Mouse (Mus musculus): ENCODE results near the gene Fancd2os.

Gene Fancd2os

GRCm38 (mm10) chr6:113600543-113601139 lies at the start of gene Fancd2os:
Gene Fancd2os, minus strand, starts transcription at chr6:113600715.
- 48% methylated on average over 23 of the region's 23 CpGs for WGBS

GRCm38 (mm10) chr6:113650197-113650640 lies 49.7 kb upstream of the Fancd2os start:
- 71% methylated on average over 4 of the region's 4 CpGs for WGBS

DNA sequence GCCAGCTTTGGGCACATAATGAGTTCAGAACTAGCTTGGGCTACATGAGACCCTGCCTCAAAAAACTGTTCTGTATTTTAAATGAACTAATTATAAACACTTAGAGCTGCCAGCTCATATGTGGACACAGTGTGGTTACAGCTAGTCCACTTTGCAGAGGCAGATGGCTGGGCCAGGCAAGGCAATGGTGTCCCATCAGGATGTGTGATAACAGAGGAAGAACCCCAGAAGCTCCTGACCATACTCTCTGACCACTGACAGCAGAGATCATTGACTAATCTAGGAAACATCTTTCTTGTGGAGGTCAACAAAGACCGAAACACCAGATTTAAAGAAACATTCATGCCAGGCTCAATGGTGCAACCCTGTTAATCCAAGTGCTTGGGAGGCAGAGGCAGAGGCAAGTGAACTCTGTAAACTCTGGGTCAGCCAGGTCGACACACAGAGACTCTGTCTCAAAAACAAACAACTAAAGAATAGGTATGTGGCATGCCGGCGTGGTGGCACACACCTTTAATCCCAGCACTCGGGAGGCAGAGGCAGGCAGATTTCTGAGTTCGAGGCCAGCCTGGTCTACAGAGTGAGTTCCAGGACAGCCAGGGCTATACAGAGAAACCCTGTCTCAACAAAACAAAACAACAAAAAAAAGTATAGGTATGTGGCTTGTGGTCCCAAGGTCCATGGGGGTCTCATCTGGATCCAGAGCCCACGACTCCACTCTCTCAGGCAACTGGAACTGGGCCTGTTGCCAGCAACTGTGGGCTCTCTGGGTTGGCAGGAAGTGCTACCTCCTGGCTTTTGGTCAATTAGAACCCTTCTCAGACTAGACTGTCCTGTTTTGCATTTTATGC lies 49.1 kb upstream of the Fancd2os start:
- 84% methylated on average over 7 of the region's 7 CpGs for WGBS

- WGBS: 67% methylated on average over 8 of the region's 8 CpGs
Measured at GRCm38 (mm10) chr6:113644808-113645207, 44.3 kb upstream of the Fancd2os start.

DNA sequence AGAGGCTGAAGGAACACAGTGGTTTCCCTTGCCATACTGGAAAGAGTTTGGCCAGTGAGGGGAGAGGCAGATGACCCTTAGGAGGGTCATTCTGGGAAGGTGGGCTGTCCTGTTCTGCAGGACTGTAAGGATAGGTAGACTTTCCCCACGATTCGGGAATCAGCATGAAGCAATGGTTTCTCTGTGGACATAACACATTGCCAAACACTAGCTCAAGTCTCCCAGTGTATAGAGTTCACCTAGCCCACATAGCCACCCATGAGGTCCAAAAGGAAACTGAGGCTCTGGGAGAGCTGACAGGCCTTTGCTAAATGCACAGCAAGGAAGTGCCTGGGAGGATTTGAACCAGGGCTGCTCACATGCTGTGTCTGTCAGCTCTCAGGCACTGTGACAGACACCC lies 43.5 kb upstream of the Fancd2os start:
- WGBS: 90% methylated on average over 2 of the region's 2 CpGs

DNA sequence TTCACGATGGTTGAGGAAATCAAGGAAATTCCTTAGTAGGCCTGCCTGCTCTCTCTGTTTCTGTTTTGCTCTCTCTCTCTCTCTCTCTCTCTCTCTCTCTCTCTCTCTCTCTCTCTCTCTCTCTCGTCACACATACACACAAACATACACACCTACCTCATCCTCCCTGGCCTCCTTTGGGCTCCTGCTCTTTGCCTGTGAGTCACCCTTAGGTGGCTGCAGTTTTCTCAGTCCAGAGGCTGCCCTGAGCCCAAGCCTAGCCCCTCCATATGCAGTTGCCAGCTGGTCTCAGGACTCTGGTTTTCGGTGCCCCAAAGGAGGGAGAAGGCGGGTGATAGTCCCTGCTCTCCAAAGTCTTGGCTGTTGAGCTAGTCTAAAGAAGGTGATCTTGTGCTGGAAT lies 42.5 kb upstream of the Fancd2os start:
- 59% methylated on average over 4 of the region's 4 CpGs for WGBS

- 77% methylated on average over 8 of the region's 8 CpGs for WGBS
Measured at GRCm38 (mm10) chr6:113642605-113643004, 42.1 kb upstream of the Fancd2os start.

GRCm38 (mm10) chr6:113639201-113639600 lies 38.7 kb upstream of the Fancd2os start:
- 77% methylated on average over 4 of the region's 4 CpGs for WGBS

- 5% methylated on average over 37 of the region's 37 CpGs for WGBS
Measured at GRCm38 (mm10) chr6:113638302-113639040, 38.0 kb upstream of the Fancd2os start, which contains the start of gene Irak2. Gene Irak2, plus strand, starts transcription at chr6:113638467.

DNA sequence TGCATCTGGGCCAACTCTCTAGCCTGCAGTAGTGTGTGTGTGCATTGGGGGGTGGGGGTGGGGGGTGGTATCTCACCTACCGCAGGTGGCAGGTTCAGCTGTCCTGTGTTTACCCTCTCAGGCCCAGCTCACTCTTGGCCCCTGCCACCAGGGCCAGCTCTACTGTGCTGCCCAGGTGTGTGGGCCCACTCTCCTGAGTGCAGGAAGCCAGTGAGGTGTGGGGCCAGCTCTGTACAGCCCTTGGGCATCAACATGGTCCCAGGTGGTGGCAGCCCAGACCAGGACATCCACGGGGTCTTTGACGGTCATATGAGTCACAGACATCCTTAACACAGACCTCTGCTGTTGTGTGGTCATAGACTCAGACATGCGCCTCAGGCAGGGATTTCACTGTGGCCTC lies 32.3 kb upstream of the Fancd2os start:
- 96% methylated on average over 4 of the region's 4 CpGs for WGBS

DNA sequence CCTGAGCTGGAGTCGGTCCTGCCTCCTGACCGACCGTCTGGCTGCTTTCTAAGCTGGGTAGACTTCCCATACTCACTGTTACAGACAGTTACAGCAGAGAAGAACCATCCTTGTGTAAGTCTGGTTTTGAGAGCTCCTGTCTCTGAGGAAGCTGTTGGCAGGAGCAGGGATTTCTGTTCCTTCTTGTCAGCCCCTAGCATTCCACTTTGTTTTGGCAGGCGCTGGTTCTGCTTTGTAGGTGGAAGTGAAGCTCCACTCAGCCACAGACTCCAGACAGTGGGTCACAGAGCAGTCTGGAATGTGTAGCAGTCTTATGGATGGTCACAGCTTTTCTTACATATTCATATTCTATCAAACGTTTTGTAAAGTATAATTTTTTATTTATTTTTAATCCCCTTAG lies 29.8 kb upstream of the Fancd2os start:
- WGBS: 34% methylated on average over 5 of the region's 5 CpGs

- WGBS: 34% methylated on average over 5 of the region's 5 CpGs
Measured at GRCm38 (mm10) chr6:113624989-113625770, 24.7 kb upstream of the Fancd2os start.

GRCm38 (mm10) chr6:113623941-113624751 lies 23.6 kb upstream of the Fancd2os start, which contains the start of gene Vhl:
Gene Vhl, plus strand, starts transcription at chr6:113623959.
- under 1% methylated on average over 69 of the region's 76 CpGs for WGBS

GRCm38 (mm10) chr6:113623386-113623785 lies 22.9 kb upstream of the Fancd2os start:
- WGBS: 39% methylated on average over 5 of the region's 5 CpGs

DNA sequence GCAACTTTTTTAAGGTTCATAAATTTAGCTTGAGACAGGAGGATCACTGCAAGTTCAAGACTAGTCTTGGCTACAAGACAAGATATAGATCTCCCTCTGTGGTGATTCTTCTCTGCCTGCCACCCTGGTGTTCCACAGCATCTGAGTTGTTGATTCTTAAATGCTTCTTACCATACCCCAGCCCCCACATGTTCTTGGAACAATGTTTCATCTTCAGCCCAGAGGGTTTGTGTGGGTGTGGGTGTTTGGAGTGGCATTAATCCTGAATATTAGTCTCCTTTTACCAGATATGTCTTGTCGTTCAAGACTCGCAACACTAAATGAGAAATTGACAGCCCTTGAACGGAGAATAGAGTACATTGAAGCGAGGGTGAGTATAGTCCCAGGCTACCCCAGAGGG lies 15.0 kb upstream of the Fancd2os start:
- 76% methylated on average over 4 of the region's 4 CpGs for WGBS

- WGBS: 63% methylated on average over 8 of the region's 8 CpGs
Measured at GRCm38 (mm10) chr6:113614997-113615396, 14.5 kb upstream of the Fancd2os start.

- WGBS: 58% methylated on average over 7 of the region's 7 CpGs
Measured at GRCm38 (mm10) chr6:113614152-113614551, 13.6 kb upstream of the Fancd2os start.

DNA sequence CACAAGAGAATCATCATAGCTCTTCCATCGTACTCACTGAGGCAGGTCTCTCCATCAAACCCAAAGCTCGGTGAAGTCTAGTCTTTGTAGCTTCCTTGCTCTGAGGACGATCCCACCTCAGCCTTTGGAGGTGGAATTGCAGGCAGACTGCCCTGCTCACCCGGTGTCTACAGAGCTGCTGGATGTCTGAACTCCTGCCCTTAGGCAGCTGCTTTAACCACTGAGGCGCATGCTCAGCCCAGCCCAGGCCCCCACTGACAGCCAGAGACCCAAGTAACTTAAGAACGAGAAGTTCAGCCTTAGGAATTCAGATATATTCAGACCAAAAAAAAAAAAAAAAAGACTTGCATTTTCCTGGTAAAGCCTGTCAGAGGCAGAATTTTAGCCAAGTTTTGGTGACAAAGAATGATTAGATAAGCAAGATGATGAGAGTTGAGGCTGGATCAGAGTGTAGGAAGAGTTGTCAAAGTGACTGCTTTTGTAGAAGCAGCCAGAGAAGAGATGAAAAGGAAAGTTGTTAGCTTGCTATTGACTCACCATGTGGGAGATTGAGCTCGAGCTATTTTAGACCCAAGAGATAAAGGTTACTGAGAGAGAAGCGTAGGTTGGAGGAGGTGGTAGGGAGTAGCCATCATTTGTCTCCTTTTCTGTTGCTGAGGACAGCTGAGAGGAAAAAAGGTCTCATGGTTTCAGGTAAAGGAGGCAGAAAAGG lies 11.9 kb upstream of the Fancd2os start:
- 42% methylated on average over 8 of the region's 8 CpGs for WGBS

DNA sequence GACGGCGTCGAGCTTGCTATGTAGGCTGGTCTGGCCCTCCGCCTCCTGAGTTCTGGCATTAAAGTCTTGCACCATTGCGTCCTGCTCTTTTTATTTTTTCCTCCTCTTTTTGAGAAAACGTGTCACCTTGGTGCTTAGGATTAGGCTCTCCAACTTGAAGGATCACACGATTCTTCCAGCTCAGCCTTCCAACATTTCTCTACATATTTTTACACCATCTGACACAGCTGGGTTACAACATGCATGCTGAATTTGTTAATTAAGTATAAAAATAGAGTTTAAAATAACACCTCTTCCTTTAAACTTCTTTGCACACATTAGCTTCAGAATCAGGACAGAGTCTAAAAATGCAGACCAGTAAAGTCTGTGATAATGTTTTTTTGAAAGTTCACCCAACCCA lies 8.8 kb upstream of the Fancd2os start:
- 38% methylated on average over 7 of the region's 7 CpGs for WGBS

DNA sequence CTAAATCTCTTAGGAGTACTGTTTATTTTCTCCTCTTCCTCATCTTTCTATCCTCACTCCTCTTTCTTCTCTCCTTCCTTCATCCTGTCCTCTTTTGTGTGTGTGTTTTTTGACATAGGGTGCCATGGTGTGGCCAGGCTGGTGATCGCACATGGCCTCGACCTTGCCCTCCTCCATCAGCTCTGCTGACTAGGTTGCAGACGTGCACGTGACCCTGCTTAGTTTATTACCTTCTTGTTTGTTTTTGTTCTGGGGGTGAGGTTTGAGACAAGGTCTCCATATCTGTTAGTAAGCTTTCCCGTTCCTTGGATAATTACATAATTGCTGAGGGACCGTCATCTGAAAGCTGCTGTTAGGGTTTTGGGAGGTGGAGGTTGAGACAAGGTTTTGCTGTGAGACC lies 8.4 kb upstream of the Fancd2os start:
- WGBS: 53% methylated on average over 6 of the region's 6 CpGs
